Mouse (Mus musculus): ENCODE results near the gene Mrps16. TPM values are rescaled to one million over a fixed set of nuclear protein-coding genes. Genes with fewer than 3 reads are reported as not detected.

The Mrps16 gene
- total and polyA plus RNA-seq, 3 experiments: 54.7 to 74.9 (median 68.6) TPM

GRCm38 (mm10) chr14:20428593-20428992, 35.2 kb upstream of the Mrps16 start:
- intact Hi-C loops (cut with DNase I): no loop called here
- WGBS: 33% methylated on average over 1 of the region's 1 CpGs
- TF ChIP-seq CTCF (IDR thresholded peaks at IDR 0.05) (peak; percentile 22; the same call in 1 of the 2 replicates), POLR2A (IDR thresholded peaks at IDR 0.05; ENCODE audit: insufficient read depth, low read depth, low read length) (no peak)

GRCm38 (mm10) chr14:20423046-20423445, 29.6 kb upstream of the Mrps16 start:
- H3K27me3 ChIP-seq (ENCODE audit: control insufficient read depth, insufficient read depth, low read length): no peaks in the 10 kb centered on the region

More at GRCm38 (mm10) chr14:20428593-20428992, 35.2 kb upstream of the Mrps16 start:
- no peak overlapping the region for H3K9ac ChIP-seq (ENCODE audit: low read depth, low read length)
- no peak overlapping the region for H3K27ac ChIP-seq
- H3K4me1 ChIP-seq (ENCODE audit: control insufficient read depth, insufficient read depth, low read length): no peaks in the 10 kb centered on the region
- H3K27me3 ChIP-seq (ENCODE audit: control insufficient read depth, insufficient read depth, low read length): no peaks in the 10 kb centered on the region
- no peak for DNase-seq
- no peaks in the 10 kb centered on the region for H3K36me3 ChIP-seq (ENCODE audit: control insufficient read depth, insufficient read depth, low read length)
- H3K4me3 ChIP-seq: no peak overlapping the region
- no peaks in the 10 kb centered on the region for H3K79me2 ChIP-seq (replicated peaks; ENCODE audit: control insufficient read depth, insufficient read depth, low read length)

GRCm38 (mm10) chr14:20422257-20422656, 28.8 kb upstream of the Mrps16 start:
- intact Hi-C loops (cut with DNase I): no loop called here
- TF ChIP-seq POLR2A (IDR thresholded peaks at IDR 0.05; ENCODE audit: insufficient read depth, low read depth, low read length) (no peak), CTCF (IDR thresholded peaks at IDR 0.05) (no peak), EP300 (IDR thresholded peaks at IDR 0.05; ENCODE audit: insufficient read depth, low read depth, low read length) (no peak)
- 21% methylated on average over 7 of the region's 7 CpGs for WGBS
- Histone ChIP-seq H3K79me2 (replicated peaks; ENCODE audit: control insufficient read depth, insufficient read depth, low read length) (no peaks in the 10 kb centered on the region), H3K27me3 (ENCODE audit: control insufficient read depth, insufficient read depth, low read length) (no peaks in the 10 kb centered on the region), H3K9ac (ENCODE audit: low read depth, low read length) (no peak overlapping the region), H3K4me3 (no peak overlapping the region), H3K27ac (no peak overlapping the region), H3K36me3 (ENCODE audit: control insufficient read depth, insufficient read depth, low read length) (no peaks in the 10 kb centered on the region), H3K4me1 (ENCODE audit: control insufficient read depth, insufficient read depth, low read length) (no peaks in the 10 kb centered on the region)
- DNase-seq: peak in 1 of 2 experiments; percentile 10

More at GRCm38 (mm10) chr14:20423046-20423445, 29.6 kb upstream of the Mrps16 start:
- Histone ChIP-seq H3K79me2 (replicated peaks; ENCODE audit: control insufficient read depth, insufficient read depth, low read length) (no peaks in the 10 kb centered on the region), H3K4me1 (ENCODE audit: control insufficient read depth, insufficient read depth, low read length) (no peaks in the 10 kb centered on the region), H3K27ac (no peak overlapping the region), H3K4me3 (no peak overlapping the region), H3K9ac (ENCODE audit: low read depth, low read length) (no peak overlapping the region), H3K36me3 (ENCODE audit: control insufficient read depth, insufficient read depth, low read length) (no peaks in the 10 kb centered on the region)
- WGBS: 92% methylated on average over 6 of the region's 6 CpGs
- TF ChIP-seq POLR2A (IDR thresholded peaks at IDR 0.05; ENCODE audit: insufficient read depth, low read depth, low read length): no peak
- no peak for TF ChIP-seq CTCF (IDR thresholded peaks at IDR 0.05)
- TF ChIP-seq EP300 (IDR thresholded peaks at IDR 0.05; ENCODE audit: insufficient read depth, low read depth, low read length): no peak
- intact Hi-C loops (cut with DNase I): no loop called here
- no peak for DNase-seq

DNA sequence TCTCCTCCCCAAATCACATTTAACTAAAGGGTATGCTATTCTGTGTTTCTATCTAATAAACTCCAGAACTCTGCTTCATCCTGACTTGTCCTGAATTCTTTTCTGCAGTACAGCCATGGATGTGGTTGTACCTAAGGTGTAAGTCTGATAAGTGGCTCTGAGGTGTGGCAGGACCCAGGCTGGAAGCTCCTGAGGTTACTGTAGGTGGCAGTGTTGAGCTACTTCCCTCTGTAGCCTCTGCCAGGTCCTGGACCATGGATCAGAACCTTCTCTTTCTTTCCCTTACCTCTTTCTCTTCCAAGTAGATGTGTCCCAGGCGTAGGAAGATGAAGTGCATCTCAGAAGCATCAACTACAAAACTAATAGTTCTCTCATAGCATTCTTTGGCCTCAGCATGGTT, 6.6 kb upstream of the Mrps16 start:
- no peak for DNase-seq
- no peak overlapping the region for H3K27ac ChIP-seq
- no peaks in the 10 kb centered on the region for H3K79me2 ChIP-seq (replicated peaks; ENCODE audit: control insufficient read depth, insufficient read depth, low read length)
- no peaks in the 10 kb centered on the region for H3K4me1 ChIP-seq (ENCODE audit: control insufficient read depth, insufficient read depth, low read length)
- TF ChIP-seq POLR2A (IDR thresholded peaks at IDR 0.05; ENCODE audit: insufficient read depth, low read depth, low read length) (no peak), EP300 (IDR thresholded peaks at IDR 0.05; ENCODE audit: insufficient read depth, low read depth, low read length) (no peak), CTCF (IDR thresholded peaks at IDR 0.05) (peak; percentile 78)
- no peaks in the 10 kb centered on the region for H3K36me3 ChIP-seq (ENCODE audit: control insufficient read depth, insufficient read depth, low read length)
- no peaks in the 10 kb centered on the region for H3K27me3 ChIP-seq (ENCODE audit: control insufficient read depth, insufficient read depth, low read length)
- H3K9ac ChIP-seq (ENCODE audit: low read depth, low read length): no peak overlapping the region
- no peak overlapping the region for H3K4me3 ChIP-seq
- intact Hi-C loops (cut with DNase I): no loop called here
- 33% methylated on average over 1 of the region's 1 CpGs for WGBS

GRCm38 (mm10) chr14:20398864-20399263, 5.4 kb upstream of the Mrps16 start:
- intact Hi-C loops (cut with DNase I): loop anchor here (10.0 kb wide), 1 partner anchor 246 kb away; the partner anchor contains the start of gene Usp54
- H3K36me3 ChIP-seq (ENCODE audit: control insufficient read depth, insufficient read depth, low read length): no peaks in the 10 kb centered on the region
- no peak overlapping the region for H3K27ac ChIP-seq
- TF ChIP-seq POLR2A (IDR thresholded peaks at IDR 0.05; ENCODE audit: insufficient read depth, low read depth, low read length): no peak
- TF ChIP-seq CTCF (IDR thresholded peaks at IDR 0.05): peak; percentile 53
- WGBS: 30% methylated on average over 4 of the region's 4 CpGs
- no peaks in the 10 kb centered on the region for H3K4me1 ChIP-seq (ENCODE audit: control insufficient read depth, insufficient read depth, low read length)
- no peak for DNase-seq
- H3K9ac ChIP-seq (ENCODE audit: low read depth, low read length): no peak overlapping the region
- H3K4me3 ChIP-seq: no peak overlapping the region
- no peaks in the 10 kb centered on the region for H3K79me2 ChIP-seq (replicated peaks; ENCODE audit: control insufficient read depth, insufficient read depth, low read length)
- no peaks in the 10 kb centered on the region for H3K27me3 ChIP-seq (ENCODE audit: control insufficient read depth, insufficient read depth, low read length)

DNA sequence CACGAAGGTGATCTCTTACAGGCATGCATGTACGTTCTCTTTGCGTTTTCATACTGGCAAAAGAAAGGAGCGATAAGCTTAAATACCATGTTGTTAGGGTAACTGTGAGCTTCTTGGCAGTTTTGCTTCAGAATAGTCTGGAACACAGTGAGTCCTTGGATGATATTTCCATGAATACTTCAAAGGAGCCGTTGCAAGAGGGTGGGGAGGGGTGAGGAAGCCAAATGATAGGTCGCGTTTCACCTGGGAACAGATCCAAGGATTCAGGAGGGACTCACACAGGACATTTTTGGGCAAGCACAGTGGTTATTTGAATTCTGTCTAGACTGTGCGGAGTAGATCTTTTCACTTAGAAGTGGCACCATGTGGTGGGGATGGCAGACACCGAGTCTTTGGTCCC, 3.8 kb upstream of the Mrps16 start:
- Histone ChIP-seq H3K4me3 (no peak overlapping the region), H3K4me1 (ENCODE audit: control insufficient read depth, insufficient read depth, low read length) (no peaks in the 10 kb centered on the region), H3K27ac (no peak overlapping the region), H3K36me3 (ENCODE audit: control insufficient read depth, insufficient read depth, low read length) (no peaks in the 10 kb centered on the region), H3K79me2 (replicated peaks; ENCODE audit: control insufficient read depth, insufficient read depth, low read length) (no peaks in the 10 kb centered on the region), H3K9ac (ENCODE audit: low read depth, low read length) (no peak overlapping the region), H3K27me3 (ENCODE audit: control insufficient read depth, insufficient read depth, low read length) (no peaks in the 10 kb centered on the region)
- WGBS: 73% methylated on average over 9 of the region's 9 CpGs
- no peak for DNase-seq
- intact Hi-C loops (cut with DNase I): loop anchor here (10.0 kb wide), 1 partner anchor 248 kb away; the partner anchor contains the start of gene Usp54
- TF ChIP-seq EP300 (IDR thresholded peaks at IDR 0.05; ENCODE audit: insufficient read depth, low read depth, low read length) (no peak), CTCF (IDR thresholded peaks at IDR 0.05) (no peak), POLR2A (IDR thresholded peaks at IDR 0.05; ENCODE audit: insufficient read depth, low read depth, low read length) (no peak)

All from heart, adult 2 months (tissue).